8 mouse cellular contexts compared by ENCODE assay signal in the genomic region with DNA sequence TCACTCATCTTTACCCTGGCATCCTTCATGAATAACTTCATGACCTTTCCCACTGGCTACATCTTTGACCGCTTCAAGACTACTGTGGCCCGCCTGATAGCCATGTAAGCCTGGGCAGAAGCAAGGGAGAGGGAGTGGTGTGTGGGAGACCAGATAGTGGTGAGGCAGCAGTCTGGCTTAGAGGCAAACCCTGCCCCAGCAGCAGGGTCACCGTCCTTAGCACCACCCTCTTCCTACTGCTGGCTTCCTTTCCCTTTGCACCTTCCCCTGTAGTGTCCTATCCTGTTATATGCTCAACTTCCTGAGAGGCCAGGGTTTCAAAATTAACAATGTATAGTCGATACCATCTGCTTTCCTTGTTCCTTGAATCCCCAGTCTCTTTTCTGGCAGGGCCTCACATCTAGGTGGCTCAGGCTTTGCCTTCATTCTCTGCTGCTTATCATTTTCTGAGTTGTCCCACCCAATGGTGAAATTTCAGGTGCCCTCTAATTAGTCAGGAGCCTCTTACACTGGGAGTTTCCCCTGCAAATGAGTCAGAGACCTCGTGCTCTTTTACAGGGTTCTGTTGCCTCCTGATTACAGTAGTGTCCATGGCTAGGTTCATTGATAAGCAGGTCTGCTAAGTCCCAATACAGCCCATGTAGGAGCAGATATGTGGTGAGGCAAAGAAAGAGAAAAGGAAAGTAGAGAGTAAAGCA. TPM values are rescaled to one million over a fixed set of nuclear protein-coding genes. Genes with fewer than 3 reads are reported as not detected.
DNase-seq lines count a peak whose midpoint lies in the region; ATAC-seq and TF ChIP-seq lines count a peak whose summit lies in the region.

No protein-coding gene starts in this region.

- H3K9ac ChIP-seq in midbrain, embryonic 15.5 days = no peak overlapping the region
- peak overlapping the region; percentile 100 for H3K9ac ChIP-seq in heart, adult 2 months (ENCODE audit: low read depth, low read length)
- H3K9ac ChIP-seq in kidney, postnatal 0 days (ENCODE audit: low read depth, low read length) = peak overlapping the region; percentile 25; the same call in 1 of the 2 replicates
- H3K9ac ChIP-seq in forebrain, embryonic 14.5 days (ENCODE audit: low read length) = no peak overlapping the region

- no peak overlapping the region for H3K4me2 ChIP-seq in midbrain, embryonic 15.5 days
- peak overlapping the region; percentile 62 for H3K4me2 ChIP-seq in kidney, postnatal 0 days (ENCODE audit: low read length)
- no peak overlapping the region for H3K4me2 ChIP-seq in forebrain, embryonic 14.5 days (ENCODE audit: low read length)

- H3K4me1 ChIP-seq in midbrain, embryonic 10.5 days = peaks cover 20% of the 10 kb centered on the region
- peaks cover 5% of the 10 kb centered on the region; the same call in 1 of the 2 replicates for H3K4me1 ChIP-seq in midbrain, embryonic 15.5 days
- peaks cover 11% of the 10 kb centered on the region for H3K4me1 ChIP-seq in heart, adult 2 months (ENCODE audit: control insufficient read depth, insufficient read depth, low read length)
- peaks cover 8% of the 10 kb centered on the region; the same call in 1 of the 2 replicates for H3K4me1 ChIP-seq in kidney, postnatal 0 days (replicated peaks; ENCODE audit: insufficient read depth, low read length)
- 0 out of 2 replicates have a peak, but pooled peaks cover 2% of the 10 kb centered on the region for H3K4me1 ChIP-seq in forebrain, embryonic 14.5 days (ENCODE audit: control insufficient read depth, insufficient read depth, low read length)

- H3K27me3 ChIP-seq in midbrain, embryonic 10.5 days (ENCODE audit: low read depth, poor library complexity, severe bottlenecking) = no peaks in the 10 kb centered on the region; the same call in 1 of the 2 replicates
- no peaks in the 10 kb centered on the region for H3K27me3 ChIP-seq in midbrain, embryonic 15.5 days (replicated peaks)
- no peaks in the 10 kb centered on the region for H3K27me3 ChIP-seq in heart, adult 2 months (ENCODE audit: control insufficient read depth, insufficient read depth, low read length)
- H3K27me3 ChIP-seq in kidney, postnatal 0 days (ENCODE audit: insufficient read depth, low read length) = no peaks in the 10 kb centered on the region
- H3K27me3 ChIP-seq in forebrain, embryonic 14.5 days (replicated peaks; ENCODE audit: control insufficient read depth, insufficient read depth, low read length) = no peaks in the 10 kb centered on the region

- TF ChIP-seq POLR2A in heart, adult 2 months (IDR thresholded peaks at IDR 0.05; ENCODE audit: insufficient read depth, low read depth, low read length) = peak; percentile 92

- 84% methylated on average over 5 of the region's 5 CpGs for WGBS in midbrain, embryonic 10.5 days
- WGBS in midbrain, embryonic 15.5 days = 80% methylated on average over 5 of the region's 5 CpGs
- WGBS in heart, adult 2 months = 23% methylated on average over 5 of the region's 5 CpGs
- 62% methylated on average over 5 of the region's 5 CpGs for WGBS in kidney, postnatal 0 days
- 89% methylated on average over 5 of the region's 5 CpGs for WGBS in forebrain, embryonic 14.5 days

- H3K27ac ChIP-seq in midbrain, embryonic 10.5 days (replicated peaks) = peak overlapping the region; percentile 88; the same call in 1 of the 2 replicates
- H3K27ac ChIP-seq in midbrain, embryonic 15.5 days = no peak overlapping the region
- H3K27ac ChIP-seq in heart, adult 2 months = peak overlapping the region; percentile 91
- no peak overlapping the region for H3K27ac ChIP-seq in kidney, postnatal 0 days
- H3K27ac ChIP-seq in forebrain, embryonic 14.5 days (ENCODE audit: low read depth, low read length) = no peak overlapping the region

- no peak for DNase-seq in midbrain, embryonic 10.5 days (ENCODE audit: low spot score)
- peak; percentile 61 to 69 for DNase-seq in heart, adult 2 months
- peak; percentile 30 for DNase-seq in kidney, postnatal 0 days (ENCODE audit: low spot score)
- peak; percentile 72 for DNase-seq in lung, postnatal 36 days
- DNase-seq in cerebellum, postnatal 4 days (ENCODE audit: low spot score in 2 of 2) = no peak
- DNase-seq in forebrain, embryonic 14.5 days (ENCODE audit: low spot score) = no peak
- no peak for DNase-seq in ovary, postnatal 36 days (ENCODE audit: low spot score)

- intact Hi-C loops in heart, adult 2 months (cut with DNase I) = loop anchor here (1.0 to 2.0 kb wide), 2 partner anchors 20 to 48 kb away; no protein-coding TSS in a partner anchor

- peak overlapping the region; percentile 56; the same call in 1 of the 2 replicates for H3K4me3 ChIP-seq in midbrain, embryonic 10.5 days
- H3K4me3 ChIP-seq in midbrain, embryonic 15.5 days = no peak overlapping the region
- H3K4me3 ChIP-seq in heart, adult 2 months = peak overlapping the region; percentile 44
- H3K4me3 ChIP-seq in kidney, postnatal 0 days (replicated peaks; ENCODE audit: low read depth, low read length) = peak overlapping the region; percentile 41
- no peak overlapping the region for H3K4me3 ChIP-seq in forebrain, embryonic 14.5 days (ENCODE audit: low read depth, low read length)

- ATAC-seq in midbrain, embryonic 15.5 days (replicated peaks) = no peak
- no peak for ATAC-seq in kidney, postnatal 0 days (replicated peaks; ENCODE audit: low FRiP score, low read depth)
- ATAC-seq in forebrain, embryonic 14.5 days = no peak

- no peaks in the 10 kb centered on the region for H3K36me3 ChIP-seq in midbrain, embryonic 10.5 days
- no peaks in the 10 kb centered on the region for H3K36me3 ChIP-seq in midbrain, embryonic 15.5 days (replicated peaks)
- peaks cover 24% of the 10 kb centered on the region for H3K36me3 ChIP-seq in heart, adult 2 months (ENCODE audit: control insufficient read depth, insufficient read depth, low read length)
- H3K36me3 ChIP-seq in kidney, postnatal 0 days (ENCODE audit: insufficient read depth, low read length) = no peaks in the 10 kb centered on the region
- H3K36me3 ChIP-seq in forebrain, embryonic 14.5 days (ENCODE audit: control insufficient read depth, insufficient read depth, low read length) = no peaks in the 10 kb centered on the region

- H3K9me3 ChIP-seq in midbrain, embryonic 10.5 days (replicated peaks) = no peaks in the 10 kb centered on the region
- no peaks in the 10 kb centered on the region for H3K9me3 ChIP-seq in midbrain, embryonic 15.5 days
- no peaks in the 10 kb centered on the region for H3K9me3 ChIP-seq in kidney, postnatal 0 days (replicated peaks; ENCODE audit: low read length)
- H3K9me3 ChIP-seq in forebrain, embryonic 14.5 days (replicated peaks; ENCODE audit: control insufficient read depth, low read length) = no peaks in the 10 kb centered on the region

- TF ChIP-seq EP300 in heart, adult 2 months (IDR thresholded peaks at IDR 0.05; ENCODE audit: insufficient read depth, low read depth, low read length) = 0 out of 2 replicates have a peak, but pooled peaks have one; percentile 49

- no peaks in the 10 kb centered on the region; the same call in 1 of the 2 replicates for H3K79me2 ChIP-seq in heart, adult 2 months (replicated peaks; ENCODE audit: control insufficient read depth, insufficient read depth, low read length)

- TF ChIP-seq CTCF in heart, adult 2 months (IDR thresholded peaks at IDR 0.05) = no peak
- no peak for TF ChIP-seq CTCF in kidney, postnatal 0 days (IDR thresholded peaks at IDR 0.05; ENCODE audit: low read depth)

RNA-seq across cellular contexts. Expression of a gene that starts 2.0 kb away (rescaled TPM):
- polyA plus RNA-seq in midbrain, embryonic 10.5 days (2016; fragmentation: Nextera tagmentation; extraction: Ambion mirVana) = 22.1 and 24.7 TPM in 2 replicates
- polyA plus RNA-seq in midbrain, embryonic 15.5 days (2015; fragmentation: Nextera tagmentation; extraction: Ambion mirVana) = 3.8 and 5.6 TPM in 2 replicates
- total RNA-seq in heart, adult 2 months (2021) = 10 to 100 TPM; 62.6 to 79.1 TPM
- polyA plus RNA-seq in heart, adult 2 months (2012; rRNA removed) = 101 and 141 TPM in 2 replicates
- 36.7 and 41.4 TPM in 2 replicates for polyA plus RNA-seq in kidney, postnatal 0 days (2015; fragmentation: Nextera tagmentation; extraction: Ambion mirVana)
- 6.6 and 7.0 TPM in 2 replicates for polyA plus RNA-seq in forebrain, embryonic 14.5 days (2014; fragmentation: Nextera tagmentation; extraction: Ambion mirVana)

RNA-seq across cellular contexts. Expression of a gene that starts 41.9 kb away (rescaled TPM):
- 0.32 TPM in 1 of 2 replicates, not detected in the other for polyA plus RNA-seq in midbrain, embryonic 10.5 days (2016; fragmentation: Nextera tagmentation; extraction: Ambion mirVana)
- polyA plus RNA-seq in midbrain, embryonic 15.5 days (2015; fragmentation: Nextera tagmentation; extraction: Ambion mirVana) = 0.35 and 0.42 TPM in 2 replicates
- total RNA-seq in heart, adult 2 months (2021) = not detected
- 0.14 and 0.44 TPM in 2 replicates for polyA plus RNA-seq in heart, adult 2 months (2012; rRNA removed)
- not detected in 2 replicates for polyA plus RNA-seq in kidney, postnatal 0 days (2015; fragmentation: Nextera tagmentation; extraction: Ambion mirVana)
- not detected in 2 replicates for polyA plus RNA-seq in forebrain, embryonic 14.5 days (2014; fragmentation: Nextera tagmentation; extraction: Ambion mirVana)

RNA-seq across cellular contexts. Expression of a gene that starts 49.6 kb away (rescaled TPM):
- not detected in 2 replicates for polyA plus RNA-seq in midbrain, embryonic 10.5 days (2016; fragmentation: Nextera tagmentation; extraction: Ambion mirVana)
- polyA plus RNA-seq in midbrain, embryonic 15.5 days (2015; fragmentation: Nextera tagmentation; extraction: Ambion mirVana) = not detected in 2 replicates
- not detected for total RNA-seq in heart, adult 2 months (2021)
- not detected in 2 replicates for polyA plus RNA-seq in heart, adult 2 months (2012; rRNA removed)
- not detected in 2 replicates for polyA plus RNA-seq in kidney, postnatal 0 days (2015; fragmentation: Nextera tagmentation; extraction: Ambion mirVana)
- polyA plus RNA-seq in forebrain, embryonic 14.5 days (2014; fragmentation: Nextera tagmentation; extraction: Ambion mirVana) = not detected in 2 replicates

RNA-seq across cellular contexts. Expression of a gene that starts 51.9 kb away (rescaled TPM):
- polyA plus RNA-seq in midbrain, embryonic 10.5 days (2016; fragmentation: Nextera tagmentation; extraction: Ambion mirVana) = 1.4 and 1.8 TPM in 2 replicates
- polyA plus RNA-seq in midbrain, embryonic 15.5 days (2015; fragmentation: Nextera tagmentation; extraction: Ambion mirVana) = 4.9 and 6.0 TPM in 2 replicates
- total RNA-seq in heart, adult 2 months (2021) = 1 to 10 TPM; 3.6 to 3.8 TPM
- 2.6 and 6.1 TPM in 2 replicates for polyA plus RNA-seq in heart, adult 2 months (2012; rRNA removed)
- polyA plus RNA-seq in kidney, postnatal 0 days (2015; fragmentation: Nextera tagmentation; extraction: Ambion mirVana) = 1.1 and 1.3 TPM in 2 replicates
- polyA plus RNA-seq in forebrain, embryonic 14.5 days (2014; fragmentation: Nextera tagmentation; extraction: Ambion mirVana) = 7.5 and 13.6 TPM in 2 replicates

Comparison
In these comparisons a context has a peak if more than half of its experiments do, and no peak if none do; other contexts are left out.
1. H3K27ac ChIP-seq: peak in midbrain, embryonic 10.5 days (single experiment) and heart, adult 2 months (single experiment); none in midbrain, embryonic 15.5 days (single experiment), kidney, postnatal 0 days (single experiment) and forebrain, embryonic 14.5 days (single experiment).
2. H3K4me3 ChIP-seq: peak in midbrain, embryonic 10.5 days (single experiment), heart, adult 2 months (single experiment) and kidney, postnatal 0 days (single experiment); none in midbrain, embryonic 15.5 days (single experiment) and forebrain, embryonic 14.5 days (single experiment).
3. DNase-seq: peak in heart, adult 2 months (2 of 2), kidney, postnatal 0 days (single experiment) and lung, postnatal 36 days (single experiment); none in midbrain, embryonic 10.5 days (single experiment), cerebellum, postnatal 4 days (0 of 2), forebrain, embryonic 14.5 days (single experiment) and ovary, postnatal 36 days (single experiment).
4. H3K9ac ChIP-seq: peak in heart, adult 2 months (single experiment) and kidney, postnatal 0 days (single experiment); none in midbrain, embryonic 15.5 days (single experiment) and forebrain, embryonic 14.5 days (single experiment).